Mouse (Mus musculus): ENCODE data around the gene Sh3bgrl3.

Gene Sh3bgrl3

GRCm38 (mm10) chr4:134082460-134082859, 46.1 kb downstream of the Sh3bgrl3 start:
- intact Hi-C loops (cut with DNase I), result no loop called here

- intact Hi-C loops (cut with DNase I), result no loop called here
Observed at GRCm38 (mm10) chr4:134081730-134082386, 46.7 kb downstream of the Sh3bgrl3 start.

- intact Hi-C loops (cut with DNase I), result no loop called here
Observed at GRCm38 (mm10) chr4:134080674-134081073, 47.9 kb downstream of the Sh3bgrl3 start.

DNA sequence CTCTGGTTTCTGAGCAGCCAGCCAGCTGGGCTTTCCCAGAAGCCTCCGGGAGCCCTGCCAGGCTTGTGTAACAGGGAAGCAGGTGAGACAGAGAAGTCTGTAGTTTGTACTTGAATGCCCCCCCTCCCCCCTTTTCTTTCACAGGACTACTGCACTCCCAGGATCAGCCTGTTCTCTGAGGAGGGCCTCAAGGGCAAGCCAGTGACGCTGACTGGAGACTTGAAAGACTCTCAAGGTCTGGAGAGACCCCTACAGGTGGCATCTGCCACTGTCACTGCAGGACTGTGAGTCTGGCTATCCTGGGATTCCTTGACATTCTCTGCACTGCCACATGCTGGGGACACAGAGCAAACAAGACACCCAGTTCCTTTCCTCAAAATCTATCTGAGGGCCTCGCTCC, 49.9 kb downstream of the Sh3bgrl3 start:
- intact Hi-C loops (cut with DNase I), result no loop called here
